Mouse (Mus musculus): ENCODE results near the gene Mptx2. TPM values are rescaled to one million over a fixed set of nuclear protein-coding genes. Genes with fewer than 3 reads are reported as not detected.
"Not testable (repeated sequence)": the region's sequence is repeated elsewhere in the genome, so short reads cannot be mapped to it uniquely, and the experiment has no call there.

Mptx2 gene
- polyA plus RNA-seq, 1 experiment = not detected

DNA sequence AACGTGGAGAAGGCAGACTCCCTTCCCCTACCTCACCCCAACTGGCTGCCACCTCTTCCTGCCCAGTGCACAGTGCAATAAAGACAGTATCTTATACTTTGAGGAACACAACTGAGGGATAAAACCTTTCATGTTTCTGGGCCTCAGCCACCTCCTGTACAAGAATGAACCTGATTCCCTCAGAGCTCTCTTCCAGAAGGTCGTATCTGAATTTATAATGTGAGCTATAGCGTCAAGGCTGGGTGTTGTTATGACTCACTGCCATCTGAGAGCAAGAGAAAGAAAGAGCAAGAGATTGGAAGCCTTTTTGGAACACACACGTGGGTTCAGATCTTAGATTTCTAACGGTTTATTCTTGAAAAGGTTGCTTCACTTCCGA is 44.7 kb upstream of the Mptx2 start:
- no peaks in the 10 kb centered on the region for H3K36me3 ChIP-seq (ENCODE audit: control insufficient read depth, insufficient read depth)
- no peaks in the 10 kb centered on the region for H3K79me2 ChIP-seq (ENCODE audit: control insufficient read depth, insufficient read depth)
- H3K79me3 ChIP-seq (ENCODE audit: low read depth) = no peaks in the 10 kb centered on the region
- no peaks in the 10 kb centered on the region for H3K27me3 ChIP-seq (ENCODE audit: control insufficient read depth, insufficient read depth, insufficient read length)
- no peak overlapping the region for H3ac ChIP-seq (ENCODE audit: control insufficient read depth, insufficient read length, low read depth)
- no peak overlapping the region for H3K4me3 ChIP-seq (ENCODE audit: insufficient read depth, poor library complexity, severe bottlenecking)
- TF ChIP-seq FOSL1 (IDR thresholded peaks at IDR 0.05; ENCODE audit: insufficient read depth, low read length, poor library complexity, severe bottlenecking) (no peak), MYOD1 (IDR thresholded peaks at IDR 0.05; ENCODE audit: control insufficient read depth, insufficient read length, low read depth) (no peak), CTCF (IDR thresholded peaks at IDR 0.05; ENCODE audit: control insufficient read depth, insufficient read depth, insufficient read length) (no peak), CEBPB (IDR thresholded peaks at IDR 0.05; ENCODE audit: low read depth) (no peak), MYOG (IDR thresholded peaks at IDR 0.05; ENCODE audit: control insufficient read depth, extremely low read depth, insufficient read length) (no peak), USF1 (IDR thresholded peaks at IDR 0.05; ENCODE audit: low read depth) (no peak), MAX (IDR thresholded peaks at IDR 0.05) (no peak)

DNA sequence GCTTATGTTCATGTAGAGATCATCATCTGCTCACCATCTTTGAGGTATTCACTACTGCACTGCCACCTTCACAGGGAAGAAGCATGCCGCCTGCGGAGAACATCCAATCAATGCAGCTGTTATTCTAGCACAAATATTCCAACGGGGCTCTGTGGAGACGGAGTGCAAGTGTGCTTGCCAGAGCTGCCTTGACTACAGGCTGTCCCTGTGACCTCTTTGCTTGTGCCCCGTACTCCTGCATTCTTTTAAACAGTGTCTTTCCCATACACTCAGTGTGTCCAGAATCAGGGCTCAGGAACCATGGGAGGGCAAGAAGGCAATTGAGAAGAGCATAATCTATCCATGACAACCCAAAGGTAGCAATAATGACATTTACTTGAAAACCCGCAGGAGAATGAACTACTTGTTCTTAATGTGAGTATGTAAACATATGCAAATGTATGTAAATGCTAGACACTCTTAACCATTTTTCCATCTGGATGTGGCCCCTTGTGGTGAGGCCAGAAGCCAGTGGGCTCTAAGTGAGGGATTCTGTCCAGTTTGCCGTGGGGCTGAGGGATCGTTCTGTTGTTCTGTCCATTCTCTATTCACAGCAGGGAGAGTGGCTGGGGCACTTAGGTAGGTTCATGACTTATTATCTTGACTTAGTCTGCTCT is 44.1 kb upstream of the Mptx2 start:
- no peak overlapping the region for H3ac ChIP-seq (ENCODE audit: control insufficient read depth, insufficient read length, low read depth)
- no peaks in the 10 kb centered on the region for H3K36me3 ChIP-seq (ENCODE audit: control insufficient read depth, insufficient read depth)

DNA sequence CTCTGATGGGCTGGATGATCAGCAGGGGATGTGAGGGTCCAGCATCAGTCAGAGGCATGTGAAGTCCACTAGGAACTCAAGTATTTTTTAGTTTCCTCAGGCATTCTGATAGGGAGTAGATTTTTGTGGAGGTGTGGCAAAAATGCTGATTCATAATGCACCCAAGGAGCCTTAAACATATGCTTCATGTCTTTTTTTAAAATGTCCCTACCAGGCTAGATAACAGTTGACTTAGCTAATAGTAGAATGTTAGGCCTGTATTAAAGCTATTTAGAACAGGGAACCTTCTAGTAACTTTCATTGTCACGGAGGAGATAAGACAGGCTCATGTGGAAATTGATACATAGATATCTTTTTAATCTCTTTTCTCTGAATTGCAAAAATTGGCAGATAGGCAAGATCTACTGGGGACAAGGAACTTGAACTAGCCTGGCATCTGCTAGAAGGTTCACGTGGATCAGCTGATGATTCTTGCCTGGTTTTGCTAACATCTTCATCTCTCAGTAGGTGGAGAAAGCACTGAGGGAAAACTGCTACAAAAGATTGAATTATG is 40.4 kb upstream of the Mptx2 start:
- Histone ChIP-seq H3K79me2 (ENCODE audit: control insufficient read depth, insufficient read depth) (no peaks in the 10 kb centered on the region), H3K27me3 (ENCODE audit: control insufficient read depth, insufficient read depth, insufficient read length) (no peaks in the 10 kb centered on the region), H3K36me3 (ENCODE audit: control insufficient read depth, insufficient read depth) (no peaks in the 10 kb centered on the region), H3K79me3 (ENCODE audit: low read depth) (no peaks in the 10 kb centered on the region), H3K4me3 (ENCODE audit: insufficient read depth, poor library complexity, severe bottlenecking) (no peak overlapping the region), H3ac (ENCODE audit: control insufficient read depth, insufficient read length, low read depth) (no peak overlapping the region)
- TF ChIP-seq MYOD1 (IDR thresholded peaks at IDR 0.05; ENCODE audit: control insufficient read depth, insufficient read length, low read depth) (no peak), MYOG (IDR thresholded peaks at IDR 0.05; ENCODE audit: control insufficient read depth, extremely low read depth, insufficient read length) (no peak), USF1 (IDR thresholded peaks at IDR 0.05; ENCODE audit: low read depth) (no peak), MAX (IDR thresholded peaks at IDR 0.05) (no peak), CEBPB (IDR thresholded peaks at IDR 0.05; ENCODE audit: low read depth) (no peak), CTCF (IDR thresholded peaks at IDR 0.05; ENCODE audit: control insufficient read depth, insufficient read depth, insufficient read length) (no peak), FOSL1 (IDR thresholded peaks at IDR 0.05; ENCODE audit: insufficient read depth, low read length, poor library complexity, severe bottlenecking) (no peak)

More for the DNA sequence above, 44.1 kb upstream of the Mptx2 start:
- TF ChIP-seq MYOG (IDR thresholded peaks at IDR 0.05; ENCODE audit: control insufficient read depth, extremely low read depth, insufficient read length) (no peak), MAX (IDR thresholded peaks at IDR 0.05) (no peak), USF1 (IDR thresholded peaks at IDR 0.05; ENCODE audit: low read depth) (no peak), FOSL1 (IDR thresholded peaks at IDR 0.05; ENCODE audit: insufficient read depth, low read length, poor library complexity, severe bottlenecking) (no peak), MYOD1 (IDR thresholded peaks at IDR 0.05; ENCODE audit: control insufficient read depth, insufficient read length, low read depth) (no peak), CTCF (IDR thresholded peaks at IDR 0.05; ENCODE audit: control insufficient read depth, insufficient read depth, insufficient read length) (no peak), CEBPB (IDR thresholded peaks at IDR 0.05; ENCODE audit: low read depth) (no peak)
- Histone ChIP-seq H3K27me3 (ENCODE audit: control insufficient read depth, insufficient read depth, insufficient read length) (no peaks in the 10 kb centered on the region), H3K4me3 (ENCODE audit: insufficient read depth, poor library complexity, severe bottlenecking) (no peak overlapping the region), H3K79me2 (ENCODE audit: control insufficient read depth, insufficient read depth) (no peaks in the 10 kb centered on the region), H3K79me3 (ENCODE audit: low read depth) (no peaks in the 10 kb centered on the region)

DNA sequence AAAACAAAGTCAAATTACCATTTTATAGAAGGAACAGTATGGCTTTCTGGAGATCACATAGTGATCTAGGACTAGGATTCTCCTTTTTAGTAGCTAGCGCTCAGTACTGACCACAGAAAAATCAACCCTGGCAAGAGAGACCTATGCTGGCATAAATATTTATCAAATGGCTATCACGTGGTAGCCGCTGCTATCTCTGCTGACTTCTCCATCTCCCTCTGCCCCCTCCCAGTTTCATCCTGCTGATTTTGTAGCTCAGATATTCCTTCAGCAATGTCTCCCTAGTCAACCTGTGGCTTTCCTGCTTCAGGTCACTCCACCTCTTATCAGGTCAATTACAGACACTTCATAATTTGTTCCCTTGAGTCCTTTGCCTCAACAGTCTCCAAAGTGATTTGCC is 38.1 kb upstream of the Mptx2 start:
- Histone ChIP-seq H3K79me2 (ENCODE audit: control insufficient read depth, insufficient read depth) (no peaks in the 10 kb centered on the region), H3K36me3 (ENCODE audit: control insufficient read depth, insufficient read depth) (no peaks in the 10 kb centered on the region), H3K27me3 (ENCODE audit: control insufficient read depth, insufficient read depth, insufficient read length) (no peaks in the 10 kb centered on the region), H3ac (ENCODE audit: control insufficient read depth, insufficient read length, low read depth) (no peak overlapping the region), H3K79me3 (ENCODE audit: low read depth) (no peaks in the 10 kb centered on the region), H3K4me3 (ENCODE audit: insufficient read depth, poor library complexity, severe bottlenecking) (no peak overlapping the region)
- TF ChIP-seq MAX (IDR thresholded peaks at IDR 0.05) = no peak
- TF ChIP-seq USF1 (IDR thresholded peaks at IDR 0.05; ENCODE audit: low read depth) = no peak
- TF ChIP-seq CEBPB (IDR thresholded peaks at IDR 0.05; ENCODE audit: low read depth) = no peak
- TF ChIP-seq MYOD1 (IDR thresholded peaks at IDR 0.05; ENCODE audit: control insufficient read depth, insufficient read length, low read depth) = no peak

- not testable (repeated sequence) for H3K79me2 ChIP-seq (ENCODE audit: control insufficient read depth, insufficient read depth); H3K27me3 ChIP-seq (ENCODE audit: control insufficient read depth, insufficient read depth, insufficient read length); H3K4me3 ChIP-seq (ENCODE audit: insufficient read depth, poor library complexity, severe bottlenecking); H3ac ChIP-seq (ENCODE audit: control insufficient read depth, insufficient read length, low read depth); H3K36me3 ChIP-seq (ENCODE audit: control insufficient read depth, insufficient read depth); H3K79me3 ChIP-seq (ENCODE audit: low read depth)
Observed at GRCm38 (mm10) chr1:173313535-173314050, 36.0 kb upstream of the Mptx2 start.

DNA sequence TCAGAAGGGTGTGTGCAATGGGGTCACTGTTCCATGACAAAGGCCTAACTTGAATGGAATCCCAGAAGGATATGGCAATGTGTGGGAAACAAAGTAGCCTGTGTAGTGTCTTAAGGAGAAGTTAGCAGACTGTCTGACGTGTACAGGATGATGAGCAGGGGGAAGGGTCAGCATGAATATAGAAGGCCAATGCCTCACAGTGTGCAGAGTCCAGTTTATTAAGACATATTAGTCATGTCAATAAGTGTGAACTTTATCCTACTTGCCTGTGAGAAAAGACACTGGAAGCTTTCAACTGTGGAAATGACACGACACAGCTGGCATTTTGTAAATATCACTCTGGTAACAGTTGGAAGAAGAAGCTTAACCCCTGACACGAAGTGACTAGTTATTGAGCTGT is 25.2 kb upstream of the Mptx2 start:
- H3K79me2 ChIP-seq (ENCODE audit: control insufficient read depth, insufficient read depth); H3K27me3 ChIP-seq (ENCODE audit: control insufficient read depth, insufficient read depth, insufficient read length); H3K79me3 ChIP-seq (ENCODE audit: low read depth); H3K4me3 ChIP-seq (ENCODE audit: insufficient read depth, poor library complexity, severe bottlenecking); H3K36me3 ChIP-seq (ENCODE audit: control insufficient read depth, insufficient read depth); H3ac ChIP-seq (ENCODE audit: control insufficient read depth, insufficient read length, low read depth): not testable (repeated sequence)

All from C2C12 (cell line).